Mouse (Mus musculus) common myeloid progenitor, adult 5-6 weeks (primary cell): Measurements from ENCODE around the gene Plekhm3. TPM values are rescaled to one million over a fixed set of nuclear protein-coding genes. Genes with fewer than 3 reads are reported as not detected.
"Not testable (repeated sequence)": the region's sequence is repeated elsewhere in the genome, so short reads cannot be mapped to it uniquely, and the experiment has no call there.

Experiments used
- ATAC-seq: replicated peaks from 2 replicates; pipeline ENCODE4 v1.8.0; 2016; ENCODE audit warnings: low read depth, mild to moderate bottlenecking, moderate TSS enrichment, inconsistent platforms; ENCODE audit not compliant: poor library complexity, severe bottlenecking
- total RNA-seq: library from RNA; stranded (forward); fragments of 200-1000, 187-1606 nt; gene quantifications from 2 replicates; pipeline ENCODE4 v1.2.3, GENCODE M21; 2017

Gene Plekhm3
- 6.2 and 8.7 TPM in 2 replicates for total RNA-seq

DNA sequence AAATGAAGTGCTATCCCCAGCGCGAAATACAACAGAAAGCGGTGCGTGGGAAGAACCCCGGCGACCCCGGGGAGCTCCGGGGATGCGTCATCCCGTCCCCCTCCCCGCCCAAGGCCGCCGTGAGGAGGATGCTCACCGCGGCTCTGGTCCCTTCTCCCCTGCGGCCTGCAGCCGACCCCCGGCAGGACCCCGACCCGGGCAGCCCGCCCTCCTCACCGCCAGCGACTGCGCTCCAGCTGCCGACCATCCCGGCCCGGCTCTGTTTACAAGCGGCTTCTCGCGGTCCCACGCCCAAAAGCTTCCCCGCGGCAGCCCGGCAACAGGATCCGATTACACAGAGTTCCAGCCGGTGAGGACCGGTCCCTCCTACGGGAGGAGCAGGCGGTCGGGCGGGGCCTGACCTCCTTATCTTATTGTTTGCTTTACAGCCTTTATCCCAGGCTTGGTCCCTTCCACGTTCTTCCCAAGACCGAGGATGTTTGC is at the start of gene Plekhm3:
TSS of gene Plekhm3 (minus strand) at position 346 of the 483 bp plus-strand sequence.
- ATAC-seq, result peak; percentile 96

DNA sequence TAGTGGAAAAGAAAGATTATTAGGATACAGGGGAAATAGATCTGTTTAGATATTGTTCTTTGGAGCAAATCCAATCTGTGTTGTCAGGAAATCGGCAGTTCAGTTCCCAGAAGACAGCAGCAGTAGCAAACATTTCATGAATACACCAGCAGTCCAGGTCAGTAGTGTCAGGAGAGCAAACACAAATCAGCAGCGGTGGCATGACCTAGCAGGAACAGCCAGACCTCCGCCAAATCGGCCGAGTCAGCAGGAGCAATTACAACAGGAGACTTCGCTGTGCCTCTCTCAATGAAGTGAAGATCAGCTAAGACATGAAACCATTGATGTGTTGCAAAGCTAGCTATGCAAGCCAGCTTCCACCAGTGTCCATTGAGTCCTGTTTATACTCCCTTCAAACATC is 49.0 kb upstream of the Plekhm3 start:
- ATAC-seq, result no peak

DNA sequence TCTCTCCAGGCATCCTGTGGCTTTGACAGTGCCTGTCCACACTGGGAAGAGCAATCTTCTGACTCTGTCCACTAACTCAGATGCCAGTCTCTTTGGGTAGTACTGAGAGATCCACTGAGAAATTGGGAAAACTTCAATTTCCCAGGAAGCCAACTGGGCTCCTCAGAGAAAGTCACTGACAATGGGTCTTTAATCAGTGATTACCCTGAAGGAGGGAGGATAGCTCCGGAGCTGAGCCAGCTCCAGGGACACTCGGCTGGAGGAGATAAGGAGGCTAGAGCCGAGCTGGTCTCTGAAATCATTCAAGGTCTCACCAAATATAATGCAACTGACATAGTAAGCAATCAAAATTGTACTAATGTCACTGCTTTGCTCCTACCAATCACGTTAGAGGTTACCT is 47.9 kb upstream of the Plekhm3 start:
- no peak for ATAC-seq

DNA sequence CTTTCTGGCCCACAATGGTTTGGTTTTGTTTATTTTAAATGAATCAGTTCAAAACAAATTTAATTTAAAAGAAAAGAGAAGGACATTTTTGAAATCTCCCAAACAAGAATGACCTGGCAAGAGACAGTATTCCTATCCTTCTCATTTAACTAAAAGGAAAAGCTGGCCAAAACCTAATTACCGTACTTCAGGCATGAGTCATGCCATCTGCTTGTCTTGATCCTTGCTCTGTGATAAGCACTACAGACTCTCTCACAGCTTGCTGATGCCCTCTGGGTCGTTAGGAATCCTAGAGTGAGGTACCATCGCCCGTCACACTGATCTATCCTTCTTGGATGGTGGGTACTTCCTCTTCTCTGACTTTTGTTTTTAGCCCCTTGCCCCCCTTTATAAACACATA is 36.6 kb upstream of the Plekhm3 start:
- no peak for ATAC-seq

DNA sequence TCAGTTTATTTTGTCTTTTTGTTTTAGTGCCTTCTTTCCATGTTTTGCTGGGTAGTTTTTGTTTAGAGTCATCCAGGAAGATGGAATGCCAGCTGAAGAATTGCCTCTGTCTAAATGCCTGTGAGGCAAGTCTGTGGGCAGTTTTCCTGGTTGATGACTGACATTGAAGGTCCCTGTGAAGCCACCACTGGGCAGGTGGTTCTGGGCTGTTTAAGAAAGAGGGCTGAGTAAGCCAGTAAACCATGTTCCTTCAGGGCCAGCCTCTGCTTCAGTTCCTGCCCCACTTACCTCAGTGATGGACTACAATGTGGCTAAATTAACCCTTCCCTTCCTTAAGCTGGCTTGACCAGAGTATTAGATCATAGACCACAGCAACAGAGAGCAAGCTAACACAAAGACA is 31.6 kb upstream of the Plekhm3 start:
- no peak for ATAC-seq

DNA sequence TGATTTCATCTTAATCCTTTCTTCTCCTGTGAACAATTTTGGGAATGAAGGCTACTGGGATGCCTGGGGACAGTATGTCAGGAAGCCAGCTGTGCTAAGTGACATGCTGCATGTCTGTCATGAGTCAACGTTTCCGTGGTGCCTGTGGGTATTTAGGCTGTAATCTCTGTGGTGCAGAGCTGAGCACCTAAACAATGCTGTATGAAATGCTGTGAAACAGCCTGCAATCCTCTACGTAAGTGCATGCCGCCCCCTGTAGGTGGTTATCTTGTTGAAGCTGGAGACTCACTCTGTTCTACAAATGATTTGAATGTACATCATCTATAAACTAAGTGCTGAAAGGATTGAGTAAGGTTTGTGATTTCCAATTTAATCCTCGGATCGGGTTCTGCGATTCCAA is 29.5 kb upstream of the Plekhm3 start:
- peak; percentile 95 for ATAC-seq

DNA sequence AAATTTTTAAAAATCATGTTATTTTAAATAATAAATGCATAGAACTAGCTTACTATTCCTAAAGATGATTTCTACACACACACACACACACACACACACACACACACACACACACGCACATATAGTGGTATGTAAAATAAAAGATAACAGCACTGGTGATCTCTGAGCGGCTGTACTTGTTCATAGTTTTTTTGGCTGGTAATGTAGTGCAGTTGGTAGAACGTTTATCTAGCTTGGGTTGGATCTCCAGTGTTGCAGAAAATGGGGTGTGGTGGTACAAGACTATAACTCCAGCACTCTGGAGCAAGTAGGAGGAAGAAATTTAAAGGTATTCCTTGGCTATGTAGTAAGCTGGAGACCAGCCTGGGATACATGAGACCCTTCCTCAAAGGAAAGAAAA is 26.6 kb upstream of the Plekhm3 start:
- ATAC-seq, result no peak

DNA sequence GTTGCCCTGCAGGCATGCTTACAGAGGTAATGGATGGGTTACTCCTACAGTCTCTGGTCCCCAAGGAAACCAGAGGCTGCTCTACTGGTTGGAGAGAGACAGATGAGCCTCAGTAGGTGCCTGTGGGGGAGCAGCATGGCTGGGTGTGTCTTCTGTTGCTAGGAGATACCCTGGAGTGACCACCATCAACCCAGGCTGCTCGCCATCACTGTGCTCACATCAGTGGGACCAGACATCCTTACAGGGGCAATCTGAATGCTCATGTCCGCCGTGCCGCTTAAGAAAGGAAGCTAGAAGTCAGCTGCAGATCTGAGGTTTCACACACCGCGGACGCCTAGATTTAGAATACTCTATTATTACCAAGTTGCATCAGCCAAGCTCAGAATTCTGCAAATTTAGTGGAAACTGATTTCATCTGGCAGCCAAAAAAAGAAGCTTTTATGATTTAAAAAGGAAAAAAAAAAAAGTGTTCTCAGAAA is 21.7 kb upstream of the Plekhm3 start:
- ATAC-seq, result no peak

DNA sequence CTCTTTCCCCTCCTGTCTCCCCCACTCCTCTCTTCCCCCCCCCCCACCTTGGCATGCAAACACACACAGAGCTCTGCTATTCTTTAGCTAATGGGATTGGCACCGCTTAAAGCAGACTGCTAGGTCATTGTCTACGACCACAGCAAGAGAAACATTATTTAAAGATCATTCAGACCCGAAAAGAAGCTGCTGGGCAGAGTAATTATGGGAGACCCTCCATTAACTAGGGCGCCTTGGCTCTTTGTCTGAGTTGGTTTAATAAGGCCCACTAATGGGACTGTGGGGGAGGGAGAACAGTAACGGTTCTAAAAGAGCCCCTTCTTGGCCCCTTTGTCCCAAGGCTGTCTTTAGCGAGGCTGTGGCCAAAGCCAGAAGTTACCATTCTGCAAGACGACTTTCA is 18.7 kb upstream of the Plekhm3 start:
- no peak for ATAC-seq

DNA sequence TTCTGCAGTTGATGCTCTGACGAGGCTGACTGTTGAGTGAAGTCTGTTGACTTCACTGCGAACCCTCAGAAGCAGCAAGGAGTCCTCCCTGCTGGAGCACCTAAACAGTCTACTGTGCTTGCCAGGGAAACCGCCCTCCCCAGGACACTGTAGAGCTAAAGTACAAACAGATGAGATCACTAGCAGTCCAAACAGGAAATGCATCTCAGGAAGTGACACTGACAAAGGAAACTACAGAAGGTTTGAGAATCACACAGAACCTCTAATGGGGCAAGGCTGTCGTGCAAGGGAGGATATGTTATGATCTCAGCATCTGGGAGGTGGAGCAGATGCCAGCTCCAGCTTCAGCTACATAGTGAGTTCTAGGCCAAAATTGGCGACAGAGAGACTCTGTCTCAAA is 14.1 kb upstream of the Plekhm3 start:
- ATAC-seq, result no peak

DNA sequence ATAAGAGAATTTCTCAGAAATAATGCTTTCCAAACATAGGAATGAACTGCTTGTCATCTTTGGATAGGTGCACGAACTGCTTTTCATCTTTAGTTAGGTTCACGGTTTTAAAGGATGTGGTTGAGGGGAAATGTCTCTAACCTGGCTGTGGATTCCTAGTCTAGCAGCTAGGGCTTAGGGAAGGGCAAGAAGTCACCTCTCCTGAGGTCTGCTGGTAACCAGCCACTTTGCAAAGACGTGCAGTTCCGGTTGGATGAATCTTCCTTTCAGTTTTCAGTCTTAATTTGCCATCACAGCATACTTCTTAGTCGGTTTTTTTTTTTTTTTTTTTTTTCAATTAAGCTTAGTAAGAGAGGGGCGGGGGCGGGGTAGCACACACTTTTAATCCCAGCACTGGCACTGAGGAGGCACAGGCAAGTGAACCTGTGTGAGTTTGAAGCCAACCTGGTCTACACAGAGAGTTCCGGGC is 431 bp upstream of the Plekhm3 start:
- ATAC-seq, result peak; percentile 34; the same call in 1 of the 2 replicates

DNA sequence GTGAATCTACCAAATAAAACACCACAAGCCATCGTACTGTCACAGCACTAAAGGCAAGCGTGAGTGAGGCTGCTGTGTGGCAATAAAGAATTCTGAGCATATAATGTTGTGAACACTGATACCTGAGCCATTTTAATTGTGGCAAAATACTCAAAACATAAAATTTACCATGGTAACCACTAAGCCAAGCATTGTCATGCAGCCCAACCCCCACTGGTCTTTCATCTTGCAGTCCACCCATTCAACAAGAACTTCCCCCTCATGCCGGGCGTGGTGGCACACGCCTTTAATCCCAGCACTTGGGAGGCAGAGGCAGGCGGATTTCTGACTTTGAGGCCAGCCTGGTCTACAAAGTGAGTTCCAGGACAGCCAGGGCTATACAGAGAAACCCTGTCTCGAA is 1.8 kb downstream of the Plekhm3 start:
- ATAC-seq, result not testable (repeated sequence)

DNA sequence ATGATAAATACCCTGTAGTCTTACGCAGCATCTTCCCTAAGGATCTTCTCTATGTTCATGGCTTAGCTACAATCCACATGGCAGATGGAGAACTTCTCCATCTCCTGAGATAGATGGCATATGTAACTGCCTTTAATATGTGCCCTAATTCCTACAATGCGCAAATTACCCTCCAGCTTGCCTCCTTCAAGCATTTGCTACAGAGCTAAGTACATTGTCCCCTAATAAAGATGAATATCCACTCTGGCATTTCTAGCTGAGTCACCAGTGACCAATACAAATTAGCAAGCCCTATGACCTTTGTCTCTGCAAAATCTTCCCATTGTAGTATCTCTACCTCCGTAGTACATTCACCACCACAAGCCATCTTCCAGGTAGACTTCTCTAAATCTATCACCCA is 6.4 kb downstream of the Plekhm3 start:
- no peak for ATAC-seq

DNA sequence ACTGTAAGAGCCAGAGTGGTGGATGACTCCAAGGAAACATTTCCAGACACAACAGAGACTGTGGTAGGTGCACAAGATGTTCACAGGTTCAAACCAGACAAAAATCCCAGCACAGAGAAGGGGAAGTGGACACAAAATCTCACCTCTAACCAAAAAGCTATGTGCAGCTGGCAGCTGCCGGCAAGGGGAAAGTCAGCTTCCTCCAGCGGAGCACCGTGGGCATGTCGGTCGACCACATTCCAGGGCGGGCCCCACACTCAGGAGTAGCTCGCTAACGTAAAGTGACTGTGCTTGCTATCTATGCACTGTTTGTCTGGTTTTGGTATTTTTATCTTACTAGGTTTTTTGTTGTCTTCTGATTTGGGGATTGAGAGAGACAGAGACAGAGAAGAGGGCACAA is 7.2 kb downstream of the Plekhm3 start:
- peak; percentile 98 for ATAC-seq

DNA sequence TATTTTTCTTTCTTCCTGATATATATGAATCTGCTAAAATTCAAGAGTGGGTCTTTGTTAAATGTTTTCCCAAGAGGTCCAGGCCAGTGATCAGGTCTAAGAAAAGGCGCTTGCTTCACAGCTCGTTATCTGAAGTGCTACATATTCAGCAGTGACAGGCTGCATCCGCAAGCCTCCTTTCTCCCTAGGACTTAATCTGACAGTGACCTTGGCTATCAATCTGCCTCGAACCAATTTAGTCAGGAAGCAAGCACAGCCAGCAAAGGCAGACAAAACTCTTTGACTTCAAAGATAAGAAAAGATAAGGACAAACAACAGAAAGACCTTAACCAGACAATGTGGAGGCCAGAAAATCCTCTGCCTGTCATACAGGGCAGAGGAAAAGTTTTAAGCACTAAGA is 10.5 kb downstream of the Plekhm3 start:
- no peak for ATAC-seq

DNA sequence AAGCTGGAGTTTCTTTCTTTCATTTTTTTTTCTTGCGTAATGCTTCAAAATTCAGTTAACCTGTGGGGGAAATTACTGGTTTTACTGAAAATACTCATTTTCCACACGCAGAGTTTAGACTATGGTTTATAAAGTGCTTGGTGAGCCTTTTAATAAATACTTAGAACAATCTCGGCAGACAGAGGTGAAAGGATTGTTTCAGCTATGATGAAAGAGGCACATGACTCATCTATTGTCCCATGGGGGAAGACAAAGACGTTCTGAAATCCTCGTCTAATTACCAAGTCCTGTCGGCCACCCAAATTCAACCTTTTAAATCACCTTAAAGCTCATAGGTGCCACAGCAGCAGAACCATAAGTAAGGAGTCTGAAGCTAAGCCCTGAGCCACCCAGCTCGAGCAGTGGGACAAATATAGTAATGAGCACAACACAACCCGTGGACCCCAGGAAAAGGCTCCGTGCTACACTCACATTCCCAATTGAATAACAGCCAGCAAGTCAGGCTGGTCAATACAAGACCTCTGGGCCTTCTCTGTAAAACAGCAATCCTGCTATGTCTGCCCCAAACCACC is 11.3 kb downstream of the Plekhm3 start:
- ATAC-seq, result no peak

DNA sequence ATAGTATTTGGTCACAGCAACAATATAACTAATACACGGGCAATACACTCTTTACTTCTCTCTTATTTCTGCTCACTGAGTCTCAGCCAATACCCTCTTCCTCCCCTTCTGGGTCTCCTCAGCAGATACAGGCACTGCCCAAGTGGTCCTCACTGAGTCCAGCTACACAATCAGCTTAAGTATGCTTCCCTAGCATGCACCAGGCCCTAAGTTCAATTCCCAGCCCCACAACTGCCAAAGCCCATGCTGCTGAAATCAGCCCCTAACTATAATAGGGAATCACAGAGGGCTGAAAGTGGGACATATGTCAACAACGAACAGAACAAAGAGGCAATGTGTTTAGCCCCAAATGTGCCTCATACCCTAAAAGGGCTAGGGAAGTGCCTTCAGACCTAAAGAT is 11.9 kb downstream of the Plekhm3 start:
- ATAC-seq, result no peak

DNA sequence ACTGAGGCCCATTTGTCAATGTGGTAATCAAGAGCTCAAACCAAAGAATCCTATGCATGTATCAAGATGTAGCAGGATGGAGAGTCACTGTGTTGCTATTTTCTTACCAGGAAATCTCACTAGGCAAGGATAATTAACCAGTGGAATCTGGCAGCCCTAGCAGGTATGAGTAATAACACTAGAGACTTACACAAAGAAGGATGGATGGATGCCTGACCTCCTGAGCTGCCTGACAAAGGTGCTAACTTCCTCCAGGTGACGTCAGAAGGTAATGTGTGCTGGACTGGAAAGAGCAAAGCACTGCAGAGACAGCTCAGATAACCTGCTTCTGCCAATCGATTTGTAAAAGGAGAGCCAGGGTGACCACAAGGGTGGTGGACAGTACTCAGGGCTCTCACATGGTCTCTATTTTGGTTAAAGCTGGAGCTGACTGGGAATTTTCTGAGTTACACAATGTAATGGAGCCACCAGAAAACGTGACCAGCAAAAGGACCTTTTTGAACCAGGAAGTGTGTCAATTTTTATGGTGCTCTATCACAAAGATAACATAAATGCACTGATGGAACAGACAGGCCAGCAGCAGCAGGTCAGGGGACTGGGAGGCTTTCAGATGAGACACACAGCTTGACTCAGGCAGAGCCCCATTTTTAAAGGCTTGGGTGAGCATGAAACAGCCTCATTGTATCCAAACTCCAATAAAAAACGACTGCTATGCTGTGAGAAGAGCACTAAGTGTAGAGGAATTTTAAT is 14.4 kb downstream of the Plekhm3 start:
- ATAC-seq, result no peak

DNA sequence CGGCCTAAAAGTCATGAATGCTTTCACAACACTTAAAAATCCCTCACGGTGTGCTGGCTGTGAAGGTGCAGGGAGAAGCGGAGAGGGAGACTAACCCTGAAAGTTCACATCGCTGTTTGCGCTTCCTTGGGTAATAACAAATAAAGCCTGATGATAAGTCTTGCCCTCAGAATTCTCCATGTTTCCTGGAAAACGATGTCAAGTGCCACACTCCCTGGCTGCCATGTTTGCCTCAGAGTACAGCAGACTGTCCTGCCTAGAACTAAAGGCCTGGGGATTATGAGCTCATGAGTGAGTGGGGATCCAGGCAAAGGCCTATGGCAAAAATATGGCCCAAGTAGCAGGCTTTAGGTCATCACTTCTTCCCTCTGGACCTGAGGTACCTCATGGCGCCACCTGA is 17.7 kb downstream of the Plekhm3 start:
- ATAC-seq, result no peak

DNA sequence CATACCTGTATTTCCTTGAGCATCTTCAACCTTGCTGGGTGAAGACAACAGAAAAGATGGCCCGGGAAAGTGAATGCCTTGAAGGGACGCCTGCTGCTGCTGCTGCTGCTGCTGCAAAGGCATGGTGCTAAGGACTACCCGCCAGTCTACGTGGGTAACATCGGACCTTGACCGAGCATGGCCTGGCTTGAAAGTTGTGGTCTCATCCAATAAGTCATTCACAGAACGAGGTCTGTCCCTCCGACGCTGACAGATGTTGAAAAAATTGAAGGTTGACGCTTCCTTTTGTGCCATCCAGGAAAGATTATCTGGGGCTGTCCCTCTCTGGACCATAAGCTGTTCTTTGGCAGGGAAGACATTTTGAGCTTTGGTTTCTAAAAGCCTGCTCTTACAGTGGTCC is 18.9 kb downstream of the Plekhm3 start:
- ATAC-seq, result no peak

DNA sequence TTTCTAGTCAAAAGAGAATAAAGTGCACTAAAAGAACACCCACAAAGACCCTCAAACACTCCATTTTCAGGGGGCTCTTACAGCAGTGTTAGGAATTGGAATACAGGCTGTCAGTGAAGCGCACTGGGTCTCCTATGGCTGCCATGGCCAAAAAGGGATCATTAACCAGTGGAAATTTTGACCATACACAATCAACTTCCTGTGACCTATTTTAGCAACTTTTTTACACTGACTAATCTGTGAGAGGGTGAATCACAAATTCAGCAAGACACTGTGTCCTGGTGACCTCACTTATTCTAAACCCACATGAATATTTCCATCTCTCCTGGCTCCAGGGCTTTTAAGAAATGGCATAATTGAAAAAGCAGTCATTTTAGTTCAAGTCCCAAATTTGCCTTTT is 23.7 kb downstream of the Plekhm3 start:
- no peak for ATAC-seq

DNA sequence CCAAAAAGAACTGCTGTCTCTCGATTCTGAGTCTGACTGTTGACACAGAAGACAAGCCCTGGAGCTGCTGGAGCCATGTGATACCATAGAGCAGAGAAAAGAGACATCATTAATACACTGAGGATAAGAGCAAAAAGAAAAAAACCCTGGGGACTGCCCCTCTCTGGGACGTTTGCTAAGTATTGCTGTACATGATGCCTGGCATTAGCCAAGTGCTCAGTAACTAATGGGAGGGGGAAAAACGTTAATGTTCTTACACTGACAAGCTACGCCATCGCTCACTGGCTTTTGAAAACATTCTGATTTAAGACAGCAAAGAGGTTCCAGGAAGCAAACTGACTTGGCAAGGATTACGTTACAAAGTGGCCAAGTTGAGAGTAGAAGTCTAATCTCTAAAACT is 26.5 kb downstream of the Plekhm3 start:
- ATAC-seq, result no peak
